Comparison of ENCODE assay signal across 35 mouse cellular contexts in genomic region chr11:115283891-115284620, GRCm38 (mm10). TPM values are rescaled to one million over a fixed set of nuclear protein-coding genes. Genes with fewer than 3 reads are reported as not detected.
"Had no signal": no experiment of that assay in that cellular context is flagged by ENCODE, and none has a peak within 500 bp of the region (broad histone marks: within the 10 kb centered on the region; RNA-seq: fewer than 3 reads in every experiment).

No protein-coding gene starts in this region.

- H3K4me3 ChIP-seq: gastrocnemius, adult 2 months; heart, adult 2 months; heart, embryonic 13.5 days; heart, embryonic 15.5 days; hindbrain, embryonic 10.5 days; hindbrain, embryonic 12.5 days; hindbrain, embryonic 15.5 days; intestine, embryonic 15.5 days; limb, embryonic 13.5 days; limb, embryonic 15.5 days; liver, embryonic 12.5 days had no signal

- DNase-seq: gastrocnemius, adult 2 months; gastrocnemius, postnatal 10 days; gastrocnemius, postnatal 25 days; heart, postnatal 4 days; kidney, adult 18-20 months; kidney, adult 8-10 months; kidney, postnatal 10 days; kidney, postnatal 25 days; kidney, postnatal 4 days; layer of hippocampus, adult 9-11 months; layer of hippocampus, postnatal 36 days; left cerebral cortex, postnatal 4 days had no signal

- H3K27me3 ChIP-seq: heart, embryonic 13.5 days; heart, embryonic 15.5 days; hindbrain, embryonic 12.5 days; hindbrain, embryonic 15.5 days; intestine, embryonic 15.5 days; limb, embryonic 13.5 days; limb, embryonic 15.5 days; liver, embryonic 12.5 days had no signal

- H3K36me3 ChIP-seq: heart, embryonic 13.5 days; heart, embryonic 15.5 days; hindbrain, embryonic 10.5 days; hindbrain, embryonic 12.5 days; hindbrain, embryonic 15.5 days; intestine, embryonic 15.5 days; limb, embryonic 13.5 days; limb, embryonic 15.5 days had no signal

- ATAC-seq: inflammation-experienced regulatory T-cells, adult 6 months; intestine, embryonic 15.5 days; intestine, postnatal 0 days; liver, embryonic 12.5 days had no signal

- H3K4me2 ChIP-seq: heart, embryonic 11.5 days; heart, embryonic 13.5 days; heart, embryonic 15.5 days; hindbrain, embryonic 12.5 days; hindbrain, embryonic 15.5 days; intestine, embryonic 15.5 days; limb, embryonic 13.5 days; limb, embryonic 15.5 days; liver, embryonic 12.5 days had no signal

RNA-seq across cellular contexts. Expression of gene Grin2c, which starts 17.0 kb away (rescaled TPM):
- total RNA-seq: gastrocnemius, postnatal 4 days; granulocyte monocyte progenitor cell, adult 5-6 weeks; liver, adult 2 months had no signal
- polyA plus RNA-seq: heart, embryonic 13.5 days; heart, postnatal 0 days; inflammation-experienced regulatory T-cells, adult 6 months; intestine, postnatal 0 days; kidney, embryonic 14.5 days; kidney, embryonic 16.5 days had no signal

RNA-seq across cellular contexts. Expression of gene Otop2, which starts 22.9 kb away (rescaled TPM):
- total RNA-seq: gastrocnemius, adult 2 months; gastrocnemius, postnatal 10 days; gastrocnemius, postnatal 25 days; gastrocnemius, postnatal 4 days; granulocyte monocyte progenitor cell, adult 5-6 weeks; heart, adult 2 months; heart, postnatal 25 days; heart, postnatal 4 days; layer of hippocampus, postnatal 14 days; left cerebral cortex, postnatal 4 days; liver, adult 2 months had no signal
- polyA plus RNA-seq: heart, adult 2 months; heart, embryonic 11.5 days; heart, embryonic 13.5 days; heart, embryonic 15.5 days; heart, postnatal 0 days; hindbrain, embryonic 10.5 days; hindbrain, embryonic 12.5 days; inflammation-experienced regulatory T-cells, adult 6 months; intestine, embryonic 15.5 days; kidney, embryonic 16.5 days; limb, embryonic 11.5 days; limb, embryonic 13.5 days; liver, adult 2 months; liver, embryonic 12.5 days; liver, embryonic 14.5 days had no signal

RNA-seq across cellular contexts. Expression of gene Ush1g, which starts 37.8 kb away (rescaled TPM):
- total RNA-seq: gastrocnemius, postnatal 4 days; granulocyte monocyte progenitor cell, adult 5-6 weeks had no signal
- polyA plus RNA-seq: hindbrain, embryonic 12.5 days; inflammation-experienced regulatory T-cells, adult 6 months; intestine, embryonic 15.5 days; kidney, embryonic 14.5 days; kidney, embryonic 16.5 days; limb, embryonic 11.5 days; limb, embryonic 13.5 days had no signal
